Mouse (Mus musculus) erythroblast, embryonic 14.5 days (primary cell): Measurements from ENCODE around the gene Fshr. TPM values are rescaled to one million over a fixed set of nuclear protein-coding genes. Genes with fewer than 3 reads are reported as not detected.
"Not testable (repeated sequence)": the region's sequence is repeated elsewhere in the genome, so short reads cannot be mapped to it uniquely, and the experiment has no call there.

ENCODE experiments used
- H3K27me3 ChIP-seq: 2 replicates; pipeline ENCODE4 v1.6.1; 2012; ENCODE audit warnings: inconsistent platforms; ENCODE audit not compliant: control insufficient read depth
- H3K36me3 ChIP-seq: 2 replicates; pipeline ENCODE4 v1.6.1; 2012; ENCODE audit warnings: mild to moderate bottlenecking, inconsistent platforms; ENCODE audit not compliant: control insufficient read depth
- H3K4me1 ChIP-seq: 2 replicates; pipeline ENCODE4 v1.6.1; 2012; ENCODE audit warnings: inconsistent platforms; ENCODE audit not compliant: control insufficient read depth
- H3K4me3 ChIP-seq: replicated peaks from 2 replicates; pipeline ENCODE3; 2012; ENCODE audit warnings: moderate library complexity, mild to moderate bottlenecking, inconsistent platforms
- H3K9me3 ChIP-seq: 2 replicates; pipeline ENCODE4 v1.6.1; 2012; ENCODE audit warnings: low read length, inconsistent platforms, mixed read lengths; ENCODE audit not compliant: control insufficient read depth
- GATA1 ChIP-seq: IDR thresholded peaks from 2 replicates; pipeline ENCODE4 v1.6.1; 2012; ENCODE audit warnings: low read length, inconsistent platforms, mixed read lengths
- TAL1 ChIP-seq: IDR thresholded peaks from 3 replicates; pipeline ENCODE4 v1.6.1; 2012; ENCODE audit warnings: low read length, inconsistent platforms, mixed read lengths
- polyA plus RNA-seq: library from polyadenylated mRNA; stranded (reverse); fragments of >175 nt; gene quantifications from 2 replicates; pipeline ENCODE4 v1.2.3, GENCODE M21; 2012

Gene Fshr
- polyA plus RNA-seq, 1 experiment, result not detected

DNA sequence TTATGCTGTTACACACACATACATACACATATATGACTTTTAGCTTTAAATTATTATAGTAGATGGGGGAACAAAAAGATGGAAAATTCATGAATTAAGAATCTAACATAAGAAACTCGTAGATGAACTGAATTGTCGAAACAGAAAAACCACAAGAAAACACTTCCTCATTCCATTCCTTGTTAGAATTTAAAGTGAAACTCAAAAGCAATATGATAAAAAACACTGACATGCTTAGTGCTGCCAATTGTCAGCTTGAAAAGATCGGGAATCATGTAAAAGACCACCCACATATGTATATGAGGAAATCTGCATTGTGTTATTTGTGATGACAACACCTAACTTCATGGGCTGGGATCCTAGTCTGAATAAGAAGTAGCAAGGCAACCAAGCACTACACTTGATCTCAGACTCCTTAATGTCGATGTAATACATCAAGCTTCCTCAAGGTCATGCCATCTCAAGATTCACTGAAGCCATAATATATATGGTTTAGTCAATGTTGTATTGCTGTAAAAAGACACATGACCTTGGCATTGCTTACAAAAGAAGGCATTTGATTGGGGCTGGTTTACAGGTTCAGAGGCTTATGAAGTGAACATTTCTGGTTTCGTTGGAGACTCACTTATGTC lies 99.6 kb downstream of the Fshr start:
- Histone ChIP-seq H3K9me3 (peaks cover 3% of the 10 kb centered on the region; the same call in 1 of the 2 replicates), H3K4me1 (no peaks in the 10 kb centered on the region)
- TF ChIP-seq TAL1, result no peak
- TF ChIP-seq GATA1, result no peak

DNA sequence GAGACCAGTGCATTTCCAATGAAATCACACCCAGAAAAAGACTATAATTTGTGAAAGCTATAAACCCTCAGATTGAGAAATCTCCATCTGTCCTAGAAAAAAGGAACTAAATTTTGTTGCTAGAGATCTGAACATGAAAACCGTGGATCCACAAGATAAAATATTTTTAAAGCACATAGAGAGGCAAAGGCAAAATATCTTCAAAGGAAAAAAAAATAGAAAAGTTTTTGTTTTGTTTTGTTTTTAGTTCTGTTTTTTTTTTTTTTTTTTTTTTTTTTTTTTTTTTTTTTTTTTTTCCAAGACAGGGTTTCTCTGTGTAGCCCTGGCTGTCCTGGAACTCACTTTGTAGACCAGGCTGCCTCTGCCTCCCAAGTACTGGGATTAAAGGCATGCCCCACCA lies 100.7 kb downstream of the Fshr start:
- H3K36me3 ChIP-seq, H3K27me3 ChIP-seq, H3K4me3 ChIP-seq, H3K9me3 ChIP-seq, H3K4me1 ChIP-seq: not testable (repeated sequence)

More for the DNA sequence above, 99.6 kb downstream of the Fshr start:
- no peak overlapping the region for H3K4me3 ChIP-seq
- H3K36me3 ChIP-seq, result no peaks in the 10 kb centered on the region
- no peaks in the 10 kb centered on the region for H3K27me3 ChIP-seq

DNA sequence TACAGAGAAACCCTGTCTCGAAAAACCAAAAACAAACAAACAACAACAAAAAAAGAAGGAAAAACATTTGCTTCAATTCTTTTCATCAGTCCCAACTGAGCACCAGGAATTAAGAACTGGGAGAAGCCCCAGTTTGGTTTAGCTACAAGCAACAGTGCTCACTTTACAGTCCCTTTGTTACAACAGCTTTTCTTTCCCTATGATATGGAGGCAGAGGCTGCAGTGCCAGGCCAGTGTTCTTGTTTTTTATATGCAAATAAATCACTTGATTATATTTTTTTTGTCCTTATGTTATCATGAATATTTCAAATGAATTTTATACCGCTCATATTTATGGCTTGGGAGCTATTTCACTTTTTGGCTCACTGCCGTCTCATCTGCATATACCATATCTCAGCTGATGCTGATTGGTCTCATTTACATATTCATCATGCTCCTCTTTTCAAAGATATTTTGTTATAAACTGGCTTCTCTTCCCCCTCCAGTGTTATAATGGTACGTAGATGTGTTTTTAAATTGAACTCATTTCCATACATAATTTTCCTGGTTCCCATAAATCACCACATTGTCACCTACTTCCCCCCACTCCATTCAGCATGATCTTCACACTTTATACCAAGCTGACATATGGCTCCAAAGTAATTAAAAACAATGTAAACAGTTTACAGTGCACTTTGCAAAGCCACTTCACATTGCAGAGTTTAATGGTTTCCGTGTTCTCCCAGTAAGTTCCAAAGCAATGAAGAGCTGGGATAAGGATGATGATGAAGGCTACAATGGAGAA lies 110.6 kb downstream of the Fshr start:
- no peaks in the 10 kb centered on the region for H3K36me3 ChIP-seq
- no peak overlapping the region for H3K4me3 ChIP-seq
- TF ChIP-seq GATA1 (no peak), TAL1 (no peak)
- H3K4me1 ChIP-seq, result no peaks in the 10 kb centered on the region
- H3K9me3 ChIP-seq, result peaks cover 7% of the 10 kb centered on the region; the same call in 1 of the 2 replicates
- H3K27me3 ChIP-seq, result no peaks in the 10 kb centered on the region

DNA sequence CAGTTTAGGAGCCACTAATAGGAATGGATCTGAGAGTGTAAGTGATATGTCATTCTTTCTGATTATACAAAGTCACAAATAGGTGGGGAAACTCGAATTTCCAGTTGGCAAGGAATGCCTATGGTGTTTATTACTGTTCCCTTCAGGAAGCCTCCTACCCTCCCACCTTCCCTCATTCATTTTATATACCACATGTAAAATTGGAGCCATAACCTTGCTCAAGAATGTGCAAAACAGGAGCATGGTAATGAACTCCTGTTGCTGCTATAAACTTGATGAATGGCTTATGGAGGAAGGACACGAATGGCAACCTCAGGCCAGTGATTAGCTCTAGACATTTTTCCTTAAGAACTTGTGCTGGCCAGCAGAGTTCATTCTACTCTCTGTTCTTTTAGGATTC lies 117.6 kb downstream of the Fshr start:
- H3K4me3 ChIP-seq, result no peak overlapping the region
- H3K27me3 ChIP-seq, result no peaks in the 10 kb centered on the region
- no peaks in the 10 kb centered on the region for H3K4me1 ChIP-seq
- TF ChIP-seq GATA1 (no peak), TAL1 (no peak)
- H3K9me3 ChIP-seq, result no peaks in the 10 kb centered on the region; the same call in 1 of the 2 replicates
- no peaks in the 10 kb centered on the region for H3K36me3 ChIP-seq

DNA sequence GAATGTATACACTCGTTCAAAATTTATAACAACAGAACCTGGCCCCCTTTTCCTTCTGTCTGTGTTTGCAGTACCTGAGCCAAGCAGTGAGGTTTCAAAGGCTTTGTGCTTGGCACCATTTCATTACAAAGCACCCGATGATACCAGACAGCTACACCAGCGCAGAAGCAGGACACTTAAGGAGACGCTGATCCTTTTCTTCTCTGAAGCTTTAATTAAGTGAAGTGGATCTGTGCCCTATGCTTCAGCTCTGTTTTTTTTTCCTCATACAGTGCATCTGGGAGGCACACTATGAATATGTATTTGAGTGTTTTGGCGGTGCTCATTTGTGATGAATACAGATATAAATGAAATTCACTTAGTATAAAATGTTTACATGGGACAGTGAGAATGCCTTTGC lies 120.8 kb downstream of the Fshr start:
- no peaks in the 10 kb centered on the region; the same call in 1 of the 2 replicates for H3K9me3 ChIP-seq
- TF ChIP-seq GATA1 (no peak), TAL1 (no peak)
- H3K36me3 ChIP-seq, result no peaks in the 10 kb centered on the region
- H3K4me3 ChIP-seq, result no peak overlapping the region
- no peaks in the 10 kb centered on the region for H3K4me1 ChIP-seq
- H3K27me3 ChIP-seq, result no peaks in the 10 kb centered on the region

DNA sequence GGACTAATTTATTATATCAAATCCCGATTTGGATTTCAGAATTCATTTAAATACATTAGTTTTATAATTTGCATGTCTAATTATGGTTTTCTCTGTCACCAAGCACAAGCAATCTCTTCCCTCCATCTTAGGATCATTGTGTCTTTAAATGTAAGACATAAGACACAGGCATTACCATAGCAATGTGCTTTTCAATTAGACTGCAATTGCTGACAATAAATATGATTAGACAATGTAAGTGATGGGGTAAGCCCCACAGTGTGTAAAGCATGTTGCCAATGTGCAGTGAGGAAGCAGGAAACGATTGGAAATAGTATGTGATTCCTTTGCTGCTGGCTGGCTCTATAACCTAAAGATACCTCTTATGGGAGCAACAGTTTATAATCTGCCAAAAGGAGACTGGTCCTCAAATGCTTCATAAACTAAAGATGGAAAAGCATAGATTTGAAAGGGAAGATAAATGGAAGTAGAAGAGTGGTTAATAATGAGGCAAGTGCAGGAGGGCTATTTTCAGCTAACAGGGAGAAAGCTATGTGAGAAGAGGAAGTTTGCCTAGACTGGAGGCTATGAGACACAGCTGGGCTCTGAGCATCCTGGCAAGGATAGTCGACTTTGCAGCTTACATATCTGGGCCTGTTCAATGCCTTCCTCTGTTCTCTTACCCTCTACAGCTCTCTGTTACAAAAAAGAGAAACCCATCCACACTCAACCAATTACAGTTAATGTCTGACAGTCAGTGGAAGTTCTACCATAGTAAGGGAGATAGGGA lies 136.0 kb downstream of the Fshr start:
- Histone ChIP-seq H3K27me3 (no peaks in the 10 kb centered on the region), H3K9me3 (no peaks in the 10 kb centered on the region), H3K36me3 (no peaks in the 10 kb centered on the region), H3K4me3 (no peak overlapping the region), H3K4me1 (no peaks in the 10 kb centered on the region)
- TF ChIP-seq TAL1, result no peak
- no peak for TF ChIP-seq GATA1

DNA sequence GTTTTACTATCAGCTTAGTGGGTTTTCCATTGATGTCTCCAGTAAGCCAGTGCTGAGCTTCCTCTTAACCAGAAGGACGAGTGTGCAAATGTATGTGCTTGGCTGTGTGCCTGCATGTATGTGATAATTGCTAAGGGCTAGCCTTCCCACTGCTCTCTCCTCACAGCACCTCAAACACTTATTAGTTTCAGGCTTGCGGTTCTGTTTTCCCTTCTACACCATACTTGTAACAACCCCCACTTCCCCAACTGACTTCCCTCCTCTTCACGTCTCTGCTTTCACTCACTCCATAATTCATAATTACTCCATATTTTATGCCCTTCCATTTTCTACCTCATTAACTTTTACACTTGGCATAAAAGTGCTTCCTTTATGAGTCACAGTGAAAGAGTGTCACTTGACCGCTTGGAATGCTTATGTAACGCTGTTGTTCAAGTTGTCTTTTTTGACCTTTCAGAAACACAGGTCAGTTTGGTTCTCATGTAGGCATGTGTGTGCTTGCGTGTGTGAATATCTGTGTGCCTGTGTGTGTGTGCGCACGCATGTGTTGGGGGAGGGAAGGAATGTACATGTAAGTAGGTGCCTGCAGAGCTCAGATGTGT lies 138.0 kb downstream of the Fshr start:
- Histone ChIP-seq H3K4me3 (no peak overlapping the region), H3K27me3 (no peaks in the 10 kb centered on the region), H3K4me1 (no peaks in the 10 kb centered on the region), H3K9me3 (no peaks in the 10 kb centered on the region), H3K36me3 (no peaks in the 10 kb centered on the region)
- no peak for TF ChIP-seq GATA1
- no peak for TF ChIP-seq TAL1

DNA sequence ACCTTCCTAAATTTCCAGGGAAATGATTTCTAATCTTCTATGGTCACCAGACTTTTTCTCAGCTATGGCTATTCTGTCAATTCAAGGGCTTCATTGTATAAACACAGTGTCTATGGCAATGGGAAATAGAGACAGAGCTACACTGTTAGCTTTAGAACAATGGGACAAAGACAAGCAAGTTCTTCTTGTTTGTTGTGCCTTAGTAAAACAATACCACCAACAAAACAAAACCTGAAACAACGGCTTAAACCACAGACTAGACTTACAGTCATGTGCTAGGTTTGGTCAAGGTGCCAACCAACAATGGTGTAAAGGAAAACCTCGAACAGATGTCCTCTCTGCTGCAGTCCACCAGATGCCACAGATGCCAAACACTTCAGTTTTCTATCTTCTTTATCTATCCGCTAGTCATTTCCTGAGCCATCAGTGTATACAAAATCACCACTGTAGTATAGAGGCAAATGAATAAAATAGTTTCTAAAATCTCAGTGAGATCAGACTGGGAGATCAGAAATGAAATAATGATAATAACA lies 149.4 kb downstream of the Fshr start:
- Histone ChIP-seq H3K36me3 (no peaks in the 10 kb centered on the region), H3K4me1 (no peaks in the 10 kb centered on the region), H3K27me3 (no peaks in the 10 kb centered on the region), H3K4me3 (no peak overlapping the region), H3K9me3 (no peaks in the 10 kb centered on the region; the same call in 1 of the 2 replicates)
- TF ChIP-seq GATA1, result no peak
- no peak for TF ChIP-seq TAL1

DNA sequence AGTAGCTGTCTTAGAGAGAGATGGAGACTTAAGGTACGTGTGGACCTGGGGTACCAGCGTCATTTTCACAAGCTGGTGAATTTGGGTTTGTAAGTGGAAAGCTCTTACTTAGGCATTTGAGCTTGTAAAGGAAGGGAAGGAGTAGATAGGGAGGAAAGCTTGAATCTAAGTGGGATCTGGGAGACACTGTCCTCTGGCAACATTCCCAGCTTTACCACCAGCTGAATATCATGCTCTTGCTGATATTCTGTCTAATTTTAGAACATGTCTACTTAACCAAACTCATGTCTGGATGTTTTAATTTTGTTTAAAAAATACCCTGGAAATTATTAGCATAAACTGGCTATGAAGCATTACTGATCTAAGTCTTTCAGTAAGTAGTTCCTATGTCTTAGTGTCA lies 151.4 kb downstream of the Fshr start:
- H3K27me3 ChIP-seq, result no peaks in the 10 kb centered on the region
- H3K9me3 ChIP-seq, result no peaks in the 10 kb centered on the region; the same call in 1 of the 2 replicates
- no peaks in the 10 kb centered on the region for H3K36me3 ChIP-seq
- H3K4me1 ChIP-seq, result no peaks in the 10 kb centered on the region
- no peak overlapping the region for H3K4me3 ChIP-seq
- TF ChIP-seq TAL1 (no peak), GATA1 (no peak)
